Mouse (Mus musculus) cortical plate, adult 2 months (tissue): ENCODE data around the gene Zfp61.

Experiments used
- CTCF ChIP-seq: fragments of 200-500 bp; IDR thresholded peaks from 2 replicates; pipeline ENCODE4 v1.5.1; 2011; ENCODE audit warnings: mild to moderate bottlenecking, control low read depth, low read length; ENCODE audit not compliant: insufficient read depth; ENCODE audit errors: extremely low read depth
- POLR2A ChIP-seq: fragments of 200-500 bp; IDR thresholded peaks from 2 replicates; pipeline ENCODE4 v1.6.1; 2011; ENCODE audit warnings: mild to moderate bottlenecking, low read length, control low read depth; ENCODE audit not compliant: insufficient read depth; ENCODE audit errors: extremely low read depth

DNA sequence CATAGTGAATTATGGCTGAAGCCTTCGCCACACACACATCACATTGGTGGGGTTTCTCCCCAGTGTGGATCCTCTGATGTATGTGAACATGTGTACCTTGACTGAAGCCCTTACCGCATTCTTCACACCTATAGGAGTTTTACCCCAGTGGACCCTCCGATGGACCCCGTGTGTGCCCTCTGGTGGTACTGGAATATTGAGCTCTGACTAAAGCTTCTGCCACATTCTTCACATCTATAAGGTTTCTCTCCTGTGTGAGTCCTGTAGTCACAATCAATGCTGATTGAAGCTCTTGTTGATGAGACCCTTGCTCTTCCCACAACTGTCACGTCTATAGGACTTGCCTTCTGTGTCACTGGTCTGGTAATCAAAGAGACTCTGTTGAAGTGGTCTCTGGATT, 13.4 kb downstream of the Zfp61 start:
- TF ChIP-seq CTCF (no peak), POLR2A (no peak)
